Mouse (Mus musculus) megakaryocyte, embryonic 14.5 days (primary cell): ENCODE measurements around the gene Zfp575. TPM values are rescaled to one million over a fixed set of nuclear protein-coding genes. Genes with fewer than 3 reads are reported as not detected.

Experiments used
- H3K27me3 ChIP-seq: replicated peaks from 2 replicates; pipeline ENCODE3; 2012; ENCODE audit warnings: inconsistent platforms
- H3K36me3 ChIP-seq: replicated peaks from 2 replicates; pipeline ENCODE3; 2012; ENCODE audit warnings: low read length, inconsistent platforms, mixed read lengths
- H3K4me1 ChIP-seq: 2 replicates; pipeline ENCODE4 v1.6.1; 2012; ENCODE audit warnings: inconsistent platforms
- H3K4me3 ChIP-seq: replicated peaks from 2 replicates; pipeline ENCODE3; 2012; ENCODE audit warnings: moderate library complexity, mild to moderate bottlenecking, inconsistent platforms
- H3K9me3 ChIP-seq: 2 replicates; pipeline ENCODE4 v1.6.1; 2012; ENCODE audit warnings: inconsistent platforms
- FLI1 ChIP-seq: IDR thresholded peaks from 2 replicates; pipeline ENCODE4 v1.6.1; 2012; ENCODE audit warnings: low read length, inconsistent platforms, mixed read lengths
- GATA1 ChIP-seq: IDR thresholded peaks from 3 replicates; pipeline ENCODE4 v1.6.1; 2012; ENCODE audit warnings: mixed read lengths, low read length, inconsistent platforms, borderline replicate concordance
- polyA plus RNA-seq: library from polyadenylated mRNA; stranded (reverse); fragments of >175 nt; gene quantifications from 2 replicates; pipeline ENCODE4 v1.2.3, GENCODE M21; 2012; ENCODE audit warnings: low replicate concordance; ENCODE audit not compliant: insufficient read depth

The Zfp575 gene
- polyA plus RNA-seq, 1 experiment: 0.30 TPM

DNA sequence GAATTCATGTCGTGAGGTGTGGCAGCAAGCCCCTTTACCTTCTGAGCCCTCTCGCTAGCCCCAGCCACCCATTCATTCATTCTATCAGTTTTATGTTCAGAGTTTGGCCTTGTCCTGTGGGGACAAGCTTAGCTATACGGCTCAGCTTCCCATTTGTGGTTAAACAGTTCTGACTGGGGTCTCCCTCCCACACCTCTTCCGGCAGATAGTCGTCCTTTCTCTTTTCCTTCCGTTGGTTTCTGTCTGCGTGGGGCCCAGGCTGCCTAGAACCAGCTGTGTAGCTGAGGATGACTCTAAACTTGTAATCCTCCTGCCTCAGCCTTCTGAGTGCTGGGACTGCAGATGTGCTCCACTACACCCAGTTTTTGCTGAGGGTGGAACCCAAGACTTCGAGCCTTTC is 30.3 kb upstream of the Zfp575 start:
- Histone ChIP-seq H3K9me3 (peaks cover 17% of the 10 kb centered on the region), H3K4me3 (no peak overlapping the region), H3K4me1 (peaks cover 38% of the 10 kb centered on the region), H3K36me3 (peaks cover 77% of the 10 kb centered on the region), H3K27me3 (no peaks in the 10 kb centered on the region)
- no peak for TF ChIP-seq FLI1
- TF ChIP-seq GATA1: no peak

DNA sequence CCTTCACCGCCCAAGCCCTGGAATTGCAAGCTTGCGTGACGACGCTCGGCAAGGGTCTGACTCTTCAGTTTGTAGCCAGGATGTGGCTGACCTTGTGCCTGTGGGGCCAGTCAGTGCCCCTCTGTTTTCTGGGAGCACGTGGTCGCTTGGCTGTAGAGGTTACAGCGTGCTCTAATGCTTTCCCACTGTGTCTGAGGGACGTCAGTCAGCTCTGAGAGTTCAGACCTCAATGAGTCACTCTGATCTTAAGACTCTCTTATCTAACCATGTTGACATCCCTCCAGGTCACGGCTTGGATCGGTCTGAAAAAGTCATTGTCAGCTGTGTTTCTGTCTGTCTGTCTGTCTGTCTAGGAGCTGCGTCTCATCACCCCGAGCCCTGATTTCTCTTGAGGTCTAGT is 27.4 kb upstream of the Zfp575 start:
- Histone ChIP-seq H3K9me3 (peaks cover 7% of the 10 kb centered on the region; the same call in 1 of the 2 replicates), H3K4me3 (no peak overlapping the region)
- TF ChIP-seq GATA1 (no peak), FLI1 (no peak)

DNA sequence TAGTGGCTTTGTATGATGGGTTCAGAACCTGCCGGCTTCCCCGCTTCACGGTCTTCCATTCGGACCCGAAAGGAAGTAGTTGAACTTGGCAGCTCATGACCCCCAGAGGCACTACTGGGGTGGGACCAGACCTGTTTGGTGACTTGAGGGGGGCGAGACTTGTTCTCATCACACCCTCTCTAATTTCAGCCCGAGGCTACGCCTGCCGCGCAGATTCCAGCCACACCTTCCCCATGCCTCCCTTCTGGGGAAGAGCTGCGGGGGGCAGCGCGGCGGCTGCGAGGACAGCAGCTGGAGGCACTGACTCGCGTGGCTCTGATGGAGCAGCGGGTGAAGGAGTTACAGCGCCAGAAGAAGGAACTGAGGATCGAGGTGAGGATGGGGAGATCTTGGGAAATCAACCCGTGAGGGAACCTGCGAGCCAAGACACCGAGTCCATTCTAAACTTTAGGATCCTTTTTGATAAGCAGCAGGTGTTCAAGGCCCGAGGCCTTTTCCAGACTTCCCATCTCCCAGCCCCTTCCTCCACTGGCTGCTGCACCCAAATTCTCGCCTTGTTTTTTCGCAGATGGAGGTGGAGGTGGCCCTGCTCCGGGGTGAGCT is 25.0 kb upstream of the Zfp575 start:
- H3K4me1 ChIP-seq: peaks cover 59% of the 10 kb centered on the region
- H3K27me3 ChIP-seq: peaks cover 4% of the 10 kb centered on the region
- H3K36me3 ChIP-seq: peaks cover 34% of the 10 kb centered on the region
- H3K9me3 ChIP-seq: no peaks in the 10 kb centered on the region
- peak overlapping the region; percentile 28 for H3K4me3 ChIP-seq
- no peak for TF ChIP-seq GATA1
- TF ChIP-seq FLI1: no peak

More for the DNA sequence above, 27.4 kb upstream of the Zfp575 start:
- H3K27me3 ChIP-seq: peaks cover 4% of the 10 kb centered on the region
- peaks cover 55% of the 10 kb centered on the region for H3K36me3 ChIP-seq
- H3K4me1 ChIP-seq: peaks cover 57% of the 10 kb centered on the region

DNA sequence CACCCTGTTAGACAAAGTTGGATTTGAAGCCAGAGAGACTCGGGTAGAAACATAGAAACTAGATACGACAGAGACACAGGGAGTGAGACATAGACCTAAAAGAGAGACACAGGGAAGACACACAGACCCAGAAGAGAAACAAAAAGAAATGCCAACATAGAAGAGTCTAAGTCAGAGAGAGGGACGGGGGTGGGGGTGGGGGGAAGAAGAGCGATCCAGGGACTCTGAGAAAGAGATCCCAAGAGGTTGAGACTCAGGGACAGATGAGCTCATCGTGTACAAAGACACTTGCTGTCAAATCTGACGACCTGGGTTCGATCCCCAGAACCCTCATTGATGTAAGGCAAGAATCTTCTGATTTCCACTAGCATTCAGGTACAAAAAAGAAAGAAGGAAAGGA is 24.3 kb upstream of the Zfp575 start:
- TF ChIP-seq FLI1 (no peak), GATA1 (no peak)
- Histone ChIP-seq H3K9me3 (no peaks in the 10 kb centered on the region), H3K36me3 (peaks cover 27% of the 10 kb centered on the region)

DNA sequence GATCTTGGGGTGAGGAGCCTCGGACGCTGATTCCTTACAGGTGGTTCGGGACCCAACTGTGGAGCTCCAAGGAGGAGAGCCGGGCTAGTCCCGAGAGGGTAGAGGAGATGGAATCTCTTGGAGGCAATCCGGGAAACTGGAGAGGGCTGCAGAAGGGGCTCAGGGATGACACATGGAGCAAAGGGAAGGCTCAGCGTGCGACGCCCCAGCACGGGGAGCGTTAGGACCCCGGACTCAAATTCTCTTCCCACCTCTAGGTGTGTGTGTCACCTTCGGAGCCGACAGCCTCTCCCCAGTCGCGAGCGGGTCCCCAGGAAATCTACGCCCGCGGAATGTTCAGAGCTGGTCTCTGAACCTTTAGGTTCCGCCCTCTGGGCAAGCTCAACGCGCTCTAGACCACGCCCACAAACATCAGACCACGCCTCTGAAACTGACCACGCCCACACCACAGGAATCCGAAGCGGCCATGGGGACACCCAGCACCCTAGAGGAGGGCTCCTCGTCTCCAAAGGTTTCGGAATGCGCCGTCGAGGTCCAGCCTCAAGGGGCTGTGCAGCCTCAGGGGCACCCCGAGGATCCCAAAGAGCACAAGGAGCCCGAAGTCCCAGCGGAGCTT is 23.5 kb upstream of the Zfp575 start:
- peaks cover 45% of the 10 kb centered on the region for H3K4me1 ChIP-seq
- H3K9me3 ChIP-seq: no peaks in the 10 kb centered on the region
- H3K27me3 ChIP-seq: peaks cover 4% of the 10 kb centered on the region
- no peak for TF ChIP-seq GATA1
- TF ChIP-seq FLI1: no peak
- peaks cover 20% of the 10 kb centered on the region for H3K36me3 ChIP-seq
- peak overlapping the region; percentile 92 for H3K4me3 ChIP-seq

More for the DNA sequence above, 24.3 kb upstream of the Zfp575 start:
- Histone ChIP-seq H3K27me3 (peaks cover 4% of the 10 kb centered on the region), H3K4me1 (peaks cover 52% of the 10 kb centered on the region), H3K4me3 (peak overlapping the region; percentile 92)

DNA sequence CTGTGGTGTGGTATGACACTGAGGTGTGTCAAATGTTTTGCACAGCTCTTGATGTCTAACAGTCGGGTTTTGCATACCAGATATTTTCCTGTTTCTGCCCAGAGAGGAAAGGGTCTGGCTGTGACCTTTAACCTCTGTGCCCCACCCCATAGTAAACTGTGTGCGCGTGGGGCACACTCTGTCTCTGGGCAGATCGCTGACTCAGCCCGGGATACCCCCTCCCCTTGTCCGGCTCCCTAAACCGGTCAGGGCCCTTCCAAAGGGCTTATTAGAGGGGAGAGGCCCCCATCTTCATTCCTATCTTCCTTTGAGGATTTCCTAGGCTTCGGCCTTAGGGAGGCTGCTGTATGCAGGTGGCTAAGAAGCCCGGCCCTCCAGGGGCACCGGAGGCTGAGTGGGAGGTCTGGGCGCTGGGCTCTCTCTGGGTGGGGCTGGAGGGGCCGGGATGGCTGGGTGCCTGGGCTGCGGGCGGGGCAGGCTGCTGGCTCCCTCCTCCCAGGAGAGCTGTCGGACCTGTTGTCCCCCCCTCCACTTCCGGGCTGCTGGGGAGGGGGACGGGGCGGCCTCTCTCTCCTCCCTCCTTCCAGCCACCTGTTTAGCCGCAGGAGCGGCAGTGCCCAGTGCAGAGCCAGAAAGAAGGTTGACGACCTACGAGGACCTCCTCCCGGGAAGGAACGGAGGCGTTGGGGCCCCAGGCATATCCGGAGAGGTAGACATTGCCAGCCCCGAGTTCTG is 22.9 kb upstream of the Zfp575 start, which contains the start of gene Phldb3:
Gene Phldb3, plus strand, starts transcription at position 620 of the 735 bp plus-strand sequence.
- no peak for TF ChIP-seq GATA1
- no peak for TF ChIP-seq FLI1
- H3K27me3 ChIP-seq: peaks cover 4% of the 10 kb centered on the region
- peaks cover 43% of the 10 kb centered on the region for H3K4me1 ChIP-seq
- peaks cover 16% of the 10 kb centered on the region for H3K36me3 ChIP-seq
- H3K4me3 ChIP-seq: peak within 1 kb of the TSS; percentile 92
- H3K9me3 ChIP-seq: no peaks in the 10 kb centered on the region

DNA sequence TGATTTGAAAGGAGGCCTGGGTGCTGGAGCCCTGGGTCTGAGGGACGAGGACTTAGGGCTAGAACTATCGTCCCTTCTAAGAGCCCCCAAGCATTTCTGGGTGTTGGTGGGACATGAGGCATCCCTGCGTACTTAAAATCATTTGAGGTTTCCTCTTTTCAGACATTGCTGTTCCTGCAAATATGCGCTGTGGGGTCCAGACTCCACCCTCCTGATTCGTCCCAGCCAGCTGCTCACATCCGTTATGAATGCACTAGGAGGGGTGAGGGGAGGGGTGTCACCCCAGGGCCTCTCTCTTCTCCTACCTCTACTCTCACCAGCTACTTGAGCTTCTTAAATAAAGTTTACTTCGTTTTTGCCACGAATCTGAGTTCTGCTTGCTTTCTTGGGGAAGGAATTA is 21.1 kb upstream of the Zfp575 start:
- peaks cover 39% of the 10 kb centered on the region for H3K4me1 ChIP-seq
- no peak for TF ChIP-seq FLI1
- no peak for TF ChIP-seq GATA1
- peak overlapping the region; percentile 33 for H3K4me3 ChIP-seq
- peaks cover 4% of the 10 kb centered on the region for H3K27me3 ChIP-seq
- H3K9me3 ChIP-seq: no peaks in the 10 kb centered on the region
- peaks cover 16% of the 10 kb centered on the region for H3K36me3 ChIP-seq

DNA sequence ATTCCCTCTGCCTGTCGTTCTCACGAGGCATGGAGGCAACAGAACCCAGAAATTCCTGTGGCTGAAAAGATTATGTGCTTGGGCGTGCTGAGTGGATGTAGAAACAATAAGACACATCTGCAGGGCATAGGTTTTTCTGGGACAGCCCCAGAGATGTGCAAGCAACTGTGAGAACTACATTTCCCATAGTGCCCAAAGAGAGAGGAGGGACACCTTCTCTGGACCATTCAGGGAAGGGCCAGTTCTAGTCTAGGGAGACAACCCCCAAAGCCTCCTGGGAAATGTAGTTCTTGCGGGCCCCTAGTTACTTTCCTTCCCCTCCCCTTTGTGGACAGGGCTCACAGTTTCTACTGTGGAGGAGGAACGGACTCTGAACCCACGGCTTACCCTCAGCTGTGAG is 20.6 kb upstream of the Zfp575 start:
- peaks cover 11% of the 10 kb centered on the region for H3K36me3 ChIP-seq
- TF ChIP-seq GATA1: no peak
- TF ChIP-seq FLI1: no peak
- H3K4me3 ChIP-seq: peak overlapping the region; percentile 33
- peaks cover 4% of the 10 kb centered on the region for H3K27me3 ChIP-seq
- H3K4me1 ChIP-seq: peaks cover 39% of the 10 kb centered on the region
- H3K9me3 ChIP-seq: no peaks in the 10 kb centered on the region

DNA sequence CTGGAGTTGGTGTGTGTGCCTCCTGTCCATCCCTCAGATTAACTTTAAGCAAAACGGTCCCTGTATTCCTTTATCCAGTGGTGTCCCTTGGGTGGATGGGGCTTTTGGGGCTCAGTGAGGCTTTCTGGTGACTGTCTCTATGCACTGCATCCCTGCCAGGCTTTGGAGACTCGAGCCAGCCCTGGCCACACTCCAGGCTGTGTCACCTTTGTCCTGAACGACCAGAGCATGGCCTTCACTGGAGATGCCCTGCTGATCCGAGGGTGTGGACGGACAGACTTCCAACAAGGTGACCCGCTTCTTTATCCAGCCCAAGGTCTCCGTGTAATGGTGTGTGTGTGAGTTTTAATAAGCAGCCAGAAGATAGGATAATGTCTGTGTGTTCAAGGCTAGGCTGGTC is 18.6 kb upstream of the Zfp575 start:
- Histone ChIP-seq H3K9me3 (no peaks in the 10 kb centered on the region), H3K4me1 (peaks cover 37% of the 10 kb centered on the region), H3K36me3 (peaks cover 5% of the 10 kb centered on the region), H3K27me3 (no peaks in the 10 kb centered on the region), H3K4me3 (no peak overlapping the region)
- TF ChIP-seq FLI1: no peak
- TF ChIP-seq GATA1: no peak

DNA sequence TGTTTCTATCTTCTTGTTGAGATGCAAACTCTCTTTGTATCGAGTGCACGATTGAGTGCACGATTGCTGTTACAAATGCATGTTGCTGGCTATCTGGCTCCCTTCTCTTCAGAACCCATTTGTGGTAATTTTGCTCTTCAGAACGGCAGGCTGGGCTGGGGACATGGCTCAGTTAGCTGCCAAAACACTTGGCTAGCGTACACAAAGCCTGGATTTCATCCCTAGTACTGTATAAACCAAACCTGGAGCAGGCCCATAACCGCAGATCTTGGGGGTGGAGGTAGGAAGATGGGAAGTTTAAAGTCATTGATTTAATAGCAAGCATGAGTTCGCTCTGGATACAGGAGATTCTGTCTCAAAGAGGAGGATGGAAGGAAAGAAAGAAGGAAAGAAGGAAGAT is 18.1 kb upstream of the Zfp575 start:
- no peak for TF ChIP-seq FLI1
- no peaks in the 10 kb centered on the region for H3K9me3 ChIP-seq

More for the DNA sequence above, 18.1 kb upstream of the Zfp575 start:
- H3K27me3 ChIP-seq: no peaks in the 10 kb centered on the region
- peaks cover 5% of the 10 kb centered on the region for H3K36me3 ChIP-seq
- H3K4me3 ChIP-seq: no peak overlapping the region
- peaks cover 33% of the 10 kb centered on the region for H3K4me1 ChIP-seq
